In genomic region chr14:101503168-101503961, GRCm38 (mm10) we compare ENCODE assay signal across 17 mouse cellular contexts.
DNase-seq lines count a peak whose midpoint lies in the region; ATAC-seq and TF ChIP-seq lines count a peak whose summit lies in the region.
"Had no signal": no experiment of that assay in that cellular context is flagged by ENCODE, and none has a peak within 500 bp of the region (broad histone marks: within the 10 kb centered on the region; RNA-seq: fewer than 3 reads in every experiment).

No protein-coding gene starts in this region.

- 0 out of 2 replicates have a peak overlapping the region, but pooled peaks have one; percentile 28 for H3K27ac ChIP-seq in heart, embryonic 13.5 days (replicated peaks)
- no peak overlapping the region for H3K27ac ChIP-seq in hindbrain, postnatal 0 days
- H3K27ac ChIP-seq: embryonic facial prominence, embryonic 12.5 days; hindbrain, embryonic 13.5 days had no signal

- peaks cover 28% of the 10 kb centered on the region for H3K36me3 ChIP-seq in heart, embryonic 13.5 days
- no peaks in the 10 kb centered on the region for H3K36me3 ChIP-seq in hindbrain, postnatal 0 days (ENCODE audit: insufficient read depth, low read length)
- H3K36me3 ChIP-seq: embryonic facial prominence, embryonic 12.5 days; hindbrain, embryonic 13.5 days had no signal

- ATAC-seq in heart, embryonic 13.5 days (ENCODE audit: extremely low read depth, insufficient number of reproducible peaks, low FRiP score, low TSS enrichment): no peak
- ATAC-seq in hematopoietic stem cell, adult 5-6 weeks (replicated peaks in 1 of 2; ENCODE audit: insufficient read depth in 1 of 2, low FRiP score in 2 of 2, low TSS enrichment in 1 of 2, low read depth in 1 of 2, poor library complexity in 2 of 2, severe bottlenecking in 2 of 2): peak; percentile 72 to 86
- no peak for ATAC-seq in hindbrain, postnatal 0 days
- ATAC-seq: forebrain, postnatal 0 days had no signal

- no peak overlapping the region for H3K4me3 ChIP-seq in heart, embryonic 13.5 days
- H3K4me3 ChIP-seq in hindbrain, postnatal 0 days (ENCODE audit: low read length): no peak overlapping the region
- H3K4me3 ChIP-seq: embryonic facial prominence, embryonic 12.5 days; heart, embryonic 12.5 days; hindbrain, embryonic 13.5 days had no signal

- peaks cover 7% of the 10 kb centered on the region; the same call in 1 of the 2 replicates for H3K4me1 ChIP-seq in heart, embryonic 13.5 days
- no peaks in the 10 kb centered on the region; the same call in 1 of the 2 replicates for H3K4me1 ChIP-seq in hindbrain, postnatal 0 days (ENCODE audit: insufficient read depth, low read length)
- H3K4me1 ChIP-seq: embryonic facial prominence, embryonic 12.5 days; heart, embryonic 12.5 days; hindbrain, embryonic 13.5 days had no signal

- no peak for TF ChIP-seq CTCF in hindbrain, postnatal 0 days (IDR thresholded peaks at IDR 0.05; ENCODE audit: low read depth)

- H3K9me3 ChIP-seq in heart, embryonic 13.5 days: no peaks in the 10 kb centered on the region
- no peaks in the 10 kb centered on the region for H3K9me3 ChIP-seq in hindbrain, postnatal 0 days (ENCODE audit: low read length)
- H3K9me3 ChIP-seq: embryonic facial prominence, embryonic 12.5 days; heart, embryonic 12.5 days; hindbrain, embryonic 13.5 days had no signal

- no peak for DNase-seq in heart, postnatal 25 days (ENCODE audit: low spot score)
- peak; percentile 38 for DNase-seq in testis, postnatal 14 days (ENCODE audit: low spot score)
- no peak for DNase-seq in testis, postnatal 10 days (ENCODE audit: low spot score)
- no peak for DNase-seq in hindbrain, postnatal 0 days (ENCODE audit: low spot score)
- DNase-seq in embryo, embryonic 10.5 days (ENCODE audit: low spot score): no peak
- DNase-seq: adrenal gland, adult 2 months; adrenal gland, postnatal 25 days; cerebellum, adult 2 months; cerebellum, postnatal 10 days; forebrain, postnatal 0 days; gastrocnemius, postnatal 14 days; heart, postnatal 4 days had no signal

- H3K27me3 ChIP-seq in heart, embryonic 13.5 days (replicated peaks): no peaks in the 10 kb centered on the region
- no peaks in the 10 kb centered on the region for H3K27me3 ChIP-seq in hindbrain, postnatal 0 days (ENCODE audit: insufficient read depth, low read length)
- H3K27me3 ChIP-seq: embryonic facial prominence, embryonic 12.5 days; heart, embryonic 12.5 days; hindbrain, embryonic 13.5 days had no signal

- no peak overlapping the region for H3K9ac ChIP-seq in heart, embryonic 13.5 days
- no peak overlapping the region for H3K9ac ChIP-seq in hindbrain, postnatal 0 days (replicated peaks; ENCODE audit: low read length)
- H3K9ac ChIP-seq: embryonic facial prominence, embryonic 12.5 days; forebrain, postnatal 0 days; heart, embryonic 12.5 days; hindbrain, embryonic 13.5 days had no signal

- intact Hi-C loops in heart, postnatal 25 days (cut with DNase I): no loop called here

- H3K4me2 ChIP-seq in heart, embryonic 13.5 days: no peak overlapping the region
- no peak overlapping the region for H3K4me2 ChIP-seq in hindbrain, postnatal 0 days (ENCODE audit: low read depth, low read length)
- H3K4me2 ChIP-seq: embryonic facial prominence, embryonic 12.5 days; heart, embryonic 12.5 days; hindbrain, embryonic 13.5 days had no signal

- WGBS in heart, embryonic 13.5 days: 72% methylated on average over 3 of the region's 3 CpGs
- 84% methylated on average over 3 of the region's 3 CpGs for WGBS in hindbrain, postnatal 0 days

Comparison
In these comparisons a context has a peak if more than half of its experiments do, and no peak if none do; other contexts are left out.
1. ATAC-seq: peak in hematopoietic stem cell, adult 5-6 weeks (2 of 2); none in heart, embryonic 13.5 days (single experiment) and hindbrain, postnatal 0 days (single experiment).